Mouse (Mus musculus): Measurements from ENCODE around the gene Gpr27.

Gpr27 gene

DNA sequence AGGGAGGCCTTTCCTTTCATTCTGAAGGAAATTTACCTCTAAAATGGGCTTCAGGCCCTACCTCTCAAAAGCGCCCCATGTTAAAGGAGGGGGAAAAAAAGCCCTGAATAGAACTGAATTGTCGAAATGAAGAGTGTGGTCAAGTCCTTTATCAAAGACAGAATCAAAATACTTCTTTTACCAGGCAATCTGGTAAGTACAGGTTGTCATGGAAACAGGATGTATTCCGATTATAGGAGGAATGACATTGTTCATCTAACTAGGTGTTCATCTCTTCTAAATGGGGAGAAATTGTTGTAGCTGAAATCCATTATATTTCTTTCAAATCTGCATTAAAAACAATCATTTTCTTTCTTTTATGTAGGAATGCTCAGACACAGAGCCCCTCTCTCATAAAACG, 18.0 kb upstream of the Gpr27 start:
- DNase-seq (ENCODE audit: extremely low read depth, low read depth, low spot score): no peak

DNA sequence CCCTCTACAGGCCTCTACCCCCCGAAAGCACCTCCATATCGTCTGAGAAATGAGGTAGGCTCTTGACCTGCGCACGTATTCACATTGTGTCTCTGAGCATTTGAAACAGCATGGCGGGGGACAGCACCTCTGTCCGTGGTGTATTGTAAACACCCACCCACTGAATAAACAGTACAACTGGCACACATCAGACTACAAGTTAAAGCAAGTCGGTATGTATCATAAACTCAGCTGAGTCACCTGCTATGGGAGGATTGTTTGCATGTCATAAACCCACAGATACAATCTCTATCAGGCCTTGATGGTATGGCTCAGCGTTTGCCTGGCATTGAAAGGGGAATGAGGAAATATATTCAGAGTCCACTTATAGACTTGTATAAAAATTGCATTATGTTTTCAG, 15.2 kb upstream of the Gpr27 start:
- no peak for DNase-seq (ENCODE audit: extremely low read depth, low read depth, low spot score)

DNA sequence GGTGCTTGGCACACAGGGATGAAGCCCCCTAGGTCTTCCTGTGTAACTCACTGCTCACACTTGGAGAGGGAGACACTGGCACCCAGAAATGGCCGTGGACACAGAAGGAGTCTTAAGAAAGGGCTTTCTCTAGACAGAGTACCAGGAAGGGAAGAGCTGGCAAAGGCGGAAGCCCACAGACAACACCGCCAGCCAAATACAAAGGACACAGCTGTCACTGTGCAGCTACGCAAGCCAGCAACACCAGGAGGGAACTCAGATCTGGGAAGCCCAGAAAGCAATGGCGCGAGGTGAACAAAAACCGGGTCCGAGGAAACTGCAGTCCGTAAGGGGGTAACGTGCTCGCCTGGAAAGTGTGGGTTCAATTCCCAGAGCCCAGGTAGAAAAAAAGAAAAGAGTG, 14.4 kb upstream of the Gpr27 start:
- no peak for DNase-seq (ENCODE audit: extremely low read depth, low read depth, low spot score)

DNA sequence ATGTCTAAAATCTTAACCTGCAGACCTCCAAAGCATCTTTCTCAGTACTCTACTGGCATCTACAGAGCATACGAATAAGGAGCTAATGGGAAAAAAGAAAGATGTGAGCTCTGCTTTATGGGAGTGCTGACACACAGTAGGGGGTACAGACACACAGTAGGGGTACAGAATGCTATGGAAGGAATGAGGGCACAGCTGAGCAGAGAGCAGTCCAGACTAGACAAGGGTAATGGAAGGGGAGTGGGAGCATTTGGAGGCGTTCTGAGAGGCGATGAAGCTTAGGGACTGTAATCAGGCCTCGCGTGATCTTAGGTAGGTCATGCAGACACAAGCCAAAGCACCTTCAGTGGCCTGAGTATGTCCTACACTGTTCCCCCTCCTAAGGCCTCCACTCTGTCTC, 8.5 kb upstream of the Gpr27 start:
- DNase-seq (ENCODE audit: extremely low read depth, low read depth, low spot score): no peak

DNA sequence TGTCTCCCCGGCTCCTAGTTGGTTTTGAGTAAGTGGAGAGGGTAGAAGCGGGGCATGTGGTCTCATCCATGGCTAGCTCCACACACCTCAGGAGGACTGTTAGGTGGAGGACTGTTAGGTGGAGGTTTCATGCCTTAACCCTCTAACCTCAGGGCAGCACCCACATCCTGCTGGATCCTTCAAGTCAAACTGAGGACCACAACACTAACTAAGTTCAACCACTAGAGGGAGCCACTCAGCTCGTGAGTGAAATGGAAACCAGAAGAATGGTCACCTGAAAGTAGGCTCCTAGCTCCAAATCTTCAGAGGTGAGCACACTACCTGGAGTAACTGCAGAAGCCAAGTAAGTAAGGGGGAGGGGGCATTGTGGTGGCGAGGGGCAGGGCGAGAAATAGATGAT, 7.6 kb upstream of the Gpr27 start:
- no peak for DNase-seq (ENCODE audit: extremely low read depth, low read depth, low spot score)

DNA sequence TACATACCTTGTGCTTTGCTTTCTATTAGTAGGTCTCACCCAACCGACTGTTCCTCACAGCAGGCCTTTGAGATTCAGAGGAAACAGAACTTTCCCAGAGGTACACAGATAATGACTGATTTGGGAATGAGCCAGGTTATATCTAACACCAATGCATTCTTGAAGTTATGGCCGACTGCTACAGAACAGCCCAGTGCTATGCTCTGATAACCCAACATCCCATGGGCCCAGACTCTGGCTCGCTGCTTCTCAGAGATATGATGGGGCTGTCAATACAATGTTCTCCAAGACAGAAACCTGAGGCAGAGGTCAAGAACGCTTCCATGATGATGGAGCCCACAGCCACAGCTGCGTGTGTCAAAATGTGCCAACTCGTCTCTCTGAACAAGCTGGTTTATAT, 4.0 kb upstream of the Gpr27 start:
- DNase-seq (ENCODE audit: extremely low read depth, low read depth, low spot score): no peak

DNA sequence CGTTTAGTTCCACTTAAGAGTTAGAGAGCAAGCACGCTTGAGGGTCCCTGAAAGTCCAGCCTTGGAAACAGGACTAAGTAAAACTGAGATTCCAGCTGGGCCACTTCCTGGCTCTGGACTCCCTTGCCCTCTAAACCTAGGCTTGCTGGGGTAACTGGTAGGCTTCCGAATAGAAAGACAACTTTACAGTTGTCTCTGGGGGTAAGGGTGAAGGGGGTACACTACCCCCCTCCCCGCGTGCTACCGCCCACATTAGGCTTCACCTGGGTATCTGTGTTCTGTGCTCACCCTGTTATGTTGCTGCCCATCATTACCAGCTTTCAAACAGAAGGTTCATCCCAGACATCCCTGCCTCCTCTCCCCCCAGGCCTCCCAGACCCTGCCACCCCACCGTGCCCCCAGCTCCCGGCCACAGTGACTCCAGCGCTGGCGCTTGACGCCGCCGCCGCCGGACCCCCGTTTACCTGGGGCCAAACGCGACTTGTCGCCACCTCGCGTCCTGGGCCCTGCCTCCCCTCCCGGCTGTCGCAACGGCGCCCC, 743 bp upstream of the Gpr27 start:
- no peak for DNase-seq (ENCODE audit: extremely low read depth, low read depth, low spot score)

DNA sequence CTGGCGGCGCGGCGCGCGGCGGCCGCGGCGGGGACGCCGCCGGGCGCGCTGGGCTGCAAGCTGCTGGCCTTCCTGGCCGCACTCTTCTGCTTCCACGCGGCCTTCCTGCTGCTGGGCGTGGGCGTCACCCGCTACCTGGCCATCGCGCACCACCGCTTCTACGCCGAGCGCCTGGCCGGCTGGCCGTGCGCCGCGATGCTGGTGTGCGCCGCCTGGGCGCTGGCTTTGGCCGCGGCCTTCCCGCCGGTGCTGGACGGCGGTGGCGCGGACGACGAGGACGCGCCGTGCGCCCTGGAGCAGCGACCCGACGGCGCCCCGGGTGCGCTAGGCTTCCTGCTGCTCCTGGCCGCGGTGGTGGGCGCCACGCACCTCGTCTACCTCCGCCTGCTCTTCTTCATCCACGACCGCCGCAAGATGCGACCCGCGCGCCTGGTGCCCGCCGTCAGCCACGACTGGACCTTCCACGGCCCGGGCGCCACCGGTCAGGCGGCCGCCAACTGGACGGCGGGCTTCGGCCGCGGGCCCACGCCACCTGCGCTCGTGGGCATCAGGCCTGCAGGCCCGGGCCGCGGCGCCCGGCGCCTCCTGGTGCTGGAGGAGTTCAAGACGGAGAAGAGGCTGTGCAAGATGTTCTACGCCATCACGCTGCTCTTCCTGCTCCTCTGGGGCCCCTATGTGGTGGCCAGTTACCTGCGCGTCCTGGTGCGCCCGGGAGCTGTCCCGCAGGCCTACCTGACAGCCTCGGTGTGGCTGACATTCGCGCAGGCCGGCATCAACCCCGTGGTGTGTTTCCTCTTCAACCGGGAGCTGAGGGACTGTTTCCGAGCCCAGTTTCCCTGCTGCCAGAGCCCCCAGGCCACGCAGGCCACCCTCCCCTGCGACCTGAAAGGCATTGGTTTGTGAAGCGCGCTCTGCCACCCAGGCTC, 700 bp downstream of the Gpr27 start:
- no peak for DNase-seq (ENCODE audit: extremely low read depth, low read depth, low spot score)

DNA sequence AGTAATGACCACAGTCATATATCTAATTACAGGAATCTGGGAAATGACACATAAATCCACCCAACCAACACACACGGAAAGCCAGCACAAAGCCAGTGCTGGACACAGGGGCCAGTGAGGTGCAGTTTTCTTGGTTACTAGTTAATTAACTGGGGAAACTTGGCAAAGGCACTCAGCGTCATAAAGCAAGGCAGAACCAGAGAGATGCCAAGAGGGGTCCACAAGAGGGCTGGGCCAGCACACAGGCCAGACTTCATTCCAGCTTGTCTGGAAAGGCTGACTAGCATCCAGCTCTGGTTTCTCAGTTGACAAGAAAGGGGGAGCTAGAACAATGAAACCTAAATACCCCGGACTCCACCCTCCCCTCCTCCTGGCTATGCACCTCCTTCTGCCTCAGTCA, 8.0 kb downstream of the Gpr27 start:
- no peak for DNase-seq (ENCODE audit: extremely low read depth, low read depth, low spot score)

DNA sequence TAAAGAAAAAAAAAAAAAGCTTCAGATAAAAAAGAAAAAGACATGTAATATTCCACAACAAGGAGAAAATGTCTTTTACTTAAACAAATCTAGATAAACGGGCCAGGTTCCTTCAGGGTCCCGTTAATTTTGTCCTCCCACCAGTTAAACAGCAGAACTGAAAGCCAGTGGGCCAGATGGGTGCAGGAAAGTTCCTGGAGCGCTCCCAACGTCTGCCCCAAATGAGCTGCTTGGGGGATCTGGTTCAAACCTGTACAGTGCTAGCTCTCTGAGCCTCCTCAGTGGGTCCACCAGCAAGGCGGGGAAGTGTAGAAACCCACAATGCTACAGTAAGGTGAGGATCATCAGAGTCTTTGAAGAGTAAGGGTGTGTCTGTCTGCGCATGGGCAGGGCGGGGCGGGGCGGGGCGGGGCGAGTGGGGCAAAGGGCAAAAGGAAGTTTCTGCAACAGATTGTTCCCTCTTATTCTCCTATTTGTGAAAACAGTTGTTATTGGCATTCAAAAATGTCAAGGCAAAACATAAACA, 19.2 kb downstream of the Gpr27 start:
- DNase-seq (ENCODE audit: extremely low read depth, low read depth, low spot score): no peak

DNA sequence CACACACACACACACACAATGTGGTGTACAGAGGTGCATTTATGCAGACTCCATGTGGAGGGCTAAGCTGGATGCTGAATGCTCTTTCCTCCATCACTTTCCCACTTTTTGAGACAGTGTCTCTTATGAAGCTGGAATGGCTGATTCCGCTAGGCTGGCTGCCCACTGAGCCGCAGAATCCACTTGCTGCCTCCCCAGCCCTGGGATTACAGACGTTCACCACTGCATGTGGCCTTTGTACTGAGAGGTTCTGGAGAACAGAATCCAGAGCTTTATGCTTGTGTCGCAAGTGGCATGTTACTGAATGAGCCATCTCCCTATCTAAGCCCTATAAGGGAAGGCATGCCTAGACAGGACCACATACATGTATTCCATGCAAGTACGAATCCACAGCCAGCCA, 20.8 kb downstream of the Gpr27 start:
- no peak for DNase-seq (ENCODE audit: extremely low read depth, low read depth, low spot score)

DNA sequence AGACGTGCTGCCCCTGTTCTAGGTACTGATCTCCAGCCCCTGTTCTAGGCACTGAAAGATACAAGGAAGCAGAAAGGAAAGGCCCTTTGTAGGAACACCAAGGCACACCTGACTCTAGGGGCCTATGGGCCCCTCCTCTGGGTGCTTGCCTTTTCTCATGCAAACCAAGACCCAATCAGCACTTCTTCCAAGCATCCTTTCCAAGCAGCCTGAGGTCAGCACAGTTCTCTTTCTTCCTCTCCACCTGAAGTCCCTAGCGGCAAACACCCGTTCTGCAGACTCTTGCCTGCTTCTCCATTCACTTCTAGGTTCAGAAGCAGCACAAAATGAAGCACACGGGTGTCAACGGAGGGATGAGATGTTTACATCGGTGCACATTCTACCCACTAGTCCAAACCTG, 22.7 kb downstream of the Gpr27 start:
- DNase-seq (ENCODE audit: extremely low read depth, low read depth, low spot score): no peak

DNA sequence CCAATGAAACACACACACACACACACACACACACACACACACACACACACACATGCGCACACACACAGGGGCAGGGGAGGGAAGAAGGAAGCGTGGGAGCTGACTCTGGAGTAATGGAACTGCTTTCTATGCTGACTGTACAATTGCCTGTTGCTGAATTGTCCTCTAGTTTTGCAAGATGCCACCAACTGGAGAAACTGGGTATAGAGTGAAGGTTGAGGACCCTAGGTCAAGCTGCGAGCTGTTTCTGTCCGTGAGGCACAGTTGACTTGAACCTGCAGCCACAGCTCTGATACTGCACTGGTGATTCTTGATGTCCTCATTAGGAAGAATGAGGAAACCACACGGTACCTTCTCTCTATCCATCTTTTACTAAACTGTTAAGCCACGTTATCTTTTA, 23.4 kb downstream of the Gpr27 start:
- DNase-seq (ENCODE audit: extremely low read depth, low read depth, low spot score): no peak

DNA sequence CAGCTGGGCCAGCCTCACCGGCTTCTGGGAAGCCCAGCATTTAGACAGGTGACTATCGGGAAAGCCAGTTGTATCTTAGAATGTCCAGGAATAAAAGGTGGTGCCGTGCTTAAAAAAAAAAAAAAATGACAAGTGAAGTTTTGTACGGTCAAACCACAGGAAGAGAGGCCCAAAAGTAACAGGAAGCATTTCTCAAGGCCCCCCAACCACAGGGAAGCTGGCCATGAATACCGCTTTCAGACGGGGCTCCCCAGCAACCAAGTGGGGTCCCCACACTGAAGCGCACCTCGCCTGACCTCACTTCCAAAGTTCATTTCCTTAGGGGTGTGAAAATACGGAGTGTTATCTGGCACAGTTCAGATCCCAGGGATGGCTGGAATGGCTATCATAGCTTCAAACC, 28.6 kb downstream of the Gpr27 start:
- DNase-seq (ENCODE audit: extremely low read depth, low read depth, low spot score): no peak

DNA sequence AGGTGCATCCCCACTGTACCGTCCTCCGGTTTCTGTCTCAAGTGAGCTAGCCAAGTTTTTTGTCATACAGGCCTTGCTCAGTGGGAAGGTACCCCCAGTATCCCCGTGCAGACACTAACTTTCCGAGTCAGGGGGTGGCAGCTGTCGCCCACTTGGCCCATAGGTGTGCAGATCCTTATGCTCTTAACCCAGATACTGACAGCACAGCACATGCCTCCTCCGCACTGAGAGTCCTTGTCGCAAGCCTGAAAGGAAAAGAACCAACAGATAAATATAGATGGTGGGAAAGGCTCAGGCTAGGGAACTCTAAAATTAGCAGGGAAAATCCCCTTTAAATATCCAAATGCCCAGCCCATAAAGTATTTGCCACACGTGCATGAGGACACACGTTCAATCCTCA, 29.9 kb downstream of the Gpr27 start:
- no peak for DNase-seq (ENCODE audit: extremely low read depth, low read depth, low spot score)

DNA sequence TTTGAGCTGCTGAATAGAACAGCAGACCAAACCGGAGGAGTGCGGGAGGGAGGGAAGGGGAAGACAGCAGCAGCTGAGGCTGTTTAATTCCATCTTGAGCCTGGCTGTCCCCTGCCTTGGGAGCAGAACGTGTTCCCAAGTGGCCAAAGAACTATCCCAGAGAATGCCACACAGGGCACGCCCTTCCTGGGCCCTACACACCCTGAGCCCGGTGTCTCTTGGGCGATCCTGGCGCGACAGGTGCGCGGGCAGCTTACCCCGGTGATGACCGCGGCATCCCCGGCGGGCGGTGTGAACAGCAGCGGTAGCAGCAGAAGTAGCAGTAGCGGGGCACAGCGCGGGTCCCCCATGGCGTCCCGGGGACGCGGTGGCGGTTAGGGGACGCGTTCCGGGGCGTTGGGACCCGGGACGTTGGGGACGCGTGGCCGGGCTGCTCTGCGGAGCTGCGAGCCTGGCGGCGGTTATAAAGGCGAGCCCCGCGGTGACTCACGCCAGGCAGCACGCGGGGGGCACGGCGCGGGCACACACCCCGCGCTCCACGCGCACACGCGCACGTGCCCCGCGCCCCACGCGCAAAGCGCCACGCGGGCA, 33.6 kb downstream of the Gpr27 start, which contains the start of gene Prok2:
TSS of gene Prok2 (minus strand) at position 422 of the 591 bp plus-strand sequence.
- DNase-seq (ENCODE audit: extremely low read depth, low read depth, low spot score): no peak

DNA sequence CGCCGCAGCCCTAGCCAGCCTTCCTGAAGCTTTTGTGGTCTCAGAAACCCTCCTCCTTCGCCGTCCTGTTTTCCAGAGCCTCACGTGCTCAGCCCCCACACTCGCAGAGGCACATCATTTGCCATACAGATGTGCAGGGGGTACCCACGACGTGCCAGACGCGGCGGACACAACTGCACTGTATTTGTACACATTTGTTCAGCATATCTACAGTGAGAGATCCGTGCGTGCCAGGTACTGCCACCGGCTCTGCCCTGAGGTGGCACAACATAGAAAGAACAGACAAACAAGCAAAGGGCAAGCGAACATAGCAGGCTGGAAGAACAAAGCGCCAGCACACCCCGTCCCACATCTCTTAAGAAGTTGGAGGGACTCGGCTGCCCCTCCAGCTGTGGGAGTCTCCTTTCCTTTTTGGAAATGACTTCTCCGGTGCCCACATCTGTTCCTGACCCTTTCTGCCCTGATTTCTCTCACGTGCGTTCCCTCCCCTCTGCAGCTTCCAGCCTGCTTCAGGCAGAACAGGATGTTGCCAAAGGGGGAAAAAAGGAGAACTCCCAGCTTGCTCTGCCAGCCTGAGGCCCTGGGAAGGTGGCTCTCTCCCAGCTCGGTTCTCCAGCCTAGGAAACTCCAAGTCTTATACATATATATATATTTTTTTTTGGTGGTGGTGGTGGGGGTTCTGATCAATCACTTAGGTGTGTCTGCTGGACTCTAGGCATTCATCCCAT, 34.3 kb downstream of the Gpr27 start:
- no peak for DNase-seq (ENCODE audit: extremely low read depth, low read depth, low spot score)

DNA sequence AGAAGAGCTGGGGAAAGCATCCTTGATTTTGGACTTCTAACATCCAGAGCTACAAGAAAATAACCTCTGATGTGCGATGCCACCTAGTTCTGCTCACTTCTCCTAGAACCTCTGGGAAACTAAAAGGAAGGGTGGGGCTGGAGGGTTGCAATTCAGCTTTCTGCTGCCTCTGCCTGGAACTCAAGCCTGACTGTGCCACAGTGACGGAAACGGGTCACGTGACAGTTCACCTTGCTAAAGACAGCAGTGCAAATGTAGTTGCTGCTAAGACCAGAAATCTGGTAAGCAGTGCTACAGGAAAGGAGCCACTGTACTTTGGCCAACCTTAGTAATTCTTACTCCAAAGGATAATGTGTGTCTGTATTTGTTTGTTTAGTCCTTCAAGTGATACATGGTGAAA, 37.4 kb downstream of the Gpr27 start:
- no peak for DNase-seq (ENCODE audit: extremely low read depth, low read depth, low spot score)

DNA sequence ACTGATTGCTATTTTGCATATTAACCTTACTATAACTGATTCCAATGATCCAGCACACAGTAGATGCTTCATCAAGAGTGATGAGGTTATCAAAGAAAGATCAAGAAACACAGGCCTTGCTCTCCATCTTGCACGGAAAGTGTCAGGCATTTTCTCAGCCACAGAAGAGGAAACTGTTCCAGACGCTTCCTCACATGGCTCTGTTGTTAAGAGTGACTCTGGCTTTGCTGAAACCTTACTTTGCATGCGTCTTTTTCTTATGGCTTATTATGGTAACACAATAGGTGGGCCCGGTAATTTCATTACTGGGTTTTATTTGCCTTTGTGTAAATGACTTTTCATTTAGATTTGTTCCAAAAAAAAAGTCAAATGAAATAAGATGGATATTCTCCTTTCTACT, 39.4 kb downstream of the Gpr27 start:
- DNase-seq (ENCODE audit: extremely low read depth, low read depth, low spot score): no peak

DNA sequence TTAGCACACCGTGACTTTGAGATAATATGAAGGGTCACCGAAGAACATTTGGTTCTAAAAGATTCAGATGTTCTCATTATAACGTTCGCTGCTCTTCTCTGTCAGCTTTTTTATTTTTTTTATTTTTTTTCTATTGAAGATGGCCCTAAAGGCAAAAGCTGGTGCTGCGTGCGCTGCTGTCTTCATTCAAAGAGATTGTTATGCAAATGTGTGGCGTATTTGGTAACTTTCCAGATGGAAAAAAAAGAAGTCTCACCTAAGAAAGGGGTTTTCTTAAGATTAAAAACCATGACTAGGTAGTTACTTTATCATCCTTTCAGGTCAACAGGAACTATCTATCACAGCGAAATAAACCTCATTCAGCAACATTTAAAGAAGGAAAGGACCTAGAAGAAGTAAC, 40.2 kb downstream of the Gpr27 start:
- no peak for DNase-seq (ENCODE audit: extremely low read depth, low read depth, low spot score)

DNA sequence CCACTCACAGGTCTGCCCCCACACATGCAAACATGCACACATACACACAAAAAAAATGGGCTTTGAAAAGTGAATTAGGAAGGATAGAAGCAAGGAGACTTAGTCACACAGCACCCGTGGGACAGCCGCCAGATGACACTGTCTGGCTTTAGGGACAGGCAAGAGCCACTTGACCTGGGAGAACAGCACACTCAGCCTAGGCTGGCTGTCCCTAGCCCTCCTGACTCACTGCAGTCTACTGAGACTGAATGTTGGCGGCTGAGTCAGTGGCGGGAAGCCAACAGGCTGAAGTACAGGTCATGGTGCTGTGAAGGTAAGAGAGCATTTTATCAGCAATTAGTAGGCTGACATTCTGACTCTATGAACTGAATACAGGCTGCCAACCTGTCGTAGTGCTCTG, 42.2 kb downstream of the Gpr27 start:
- DNase-seq (ENCODE audit: extremely low read depth, low read depth, low spot score): no peak
